Mouse (Mus musculus): ENCODE results near the gene Polr2a.
A peak's percentile ranks its signal among the peaks of the same experiment; 100 is the strongest.

Polr2a gene

GRCm38 (mm10) chr11:69758478-69758970 is at the start of gene Polr2a:
Gene Polr2a (minus strand): TSS chr11:69758637.
- peak; percentile 96 for DNase-seq (ENCODE audit: low spot score in 2 of 2)

- DNase-seq (ENCODE audit: low spot score in 2 of 2): no peak
Observed at GRCm38 (mm10) chr11:69807641-69808040, 49.2 kb upstream of the Polr2a start.

- DNase-seq (ENCODE audit: low spot score in 2 of 2): no peak
Observed at GRCm38 (mm10) chr11:69806378-69806777, 47.9 kb upstream of the Polr2a start.

- no peak for DNase-seq (ENCODE audit: low spot score in 2 of 2)
Observed at GRCm38 (mm10) chr11:69804972-69805909, 46.8 kb upstream of the Polr2a start, which contains the start of gene Tmem102. Gene Tmem102 (minus strand): TSS chr11:69805624.

GRCm38 (mm10) chr11:69804652-69804940 is 46.2 kb upstream of the Polr2a start:
- DNase-seq (ENCODE audit: low spot score in 2 of 2): no peak

GRCm38 (mm10) chr11:69803786-69804651 is 45.6 kb upstream of the Polr2a start:
- DNase-seq (ENCODE audit: low spot score in 2 of 2): peak; percentile 27 to 44

- DNase-seq (ENCODE audit: low spot score in 2 of 2): no peak
Observed at GRCm38 (mm10) chr11:69803328-69803727, 44.9 kb upstream of the Polr2a start.

- DNase-seq (ENCODE audit: low spot score in 2 of 2): peak; percentile 62 to 64
Observed at GRCm38 (mm10) chr11:69802648-69803105, 44.2 kb upstream of the Polr2a start.

- DNase-seq (ENCODE audit: low spot score in 2 of 2): no peak
Observed at GRCm38 (mm10) chr11:69801379-69801977, 43.0 kb upstream of the Polr2a start, which contains the start of gene Fgf11. Gene Fgf11 (minus strand): TSS chr11:69801857.

GRCm38 (mm10) chr11:69800392-69801197 is 42.2 kb upstream of the Polr2a start:
- no peak for DNase-seq (ENCODE audit: low spot score in 2 of 2)

GRCm38 (mm10) chr11:69800138-69800391 is 41.6 kb upstream of the Polr2a start:
- DNase-seq (ENCODE audit: low spot score in 2 of 2): no peak

- no peak for DNase-seq (ENCODE audit: low spot score in 2 of 2)
Observed at GRCm38 (mm10) chr11:69799394-69800137, 41.1 kb upstream of the Polr2a start.

- DNase-seq (ENCODE audit: low spot score in 2 of 2): no peak
Observed at GRCm38 (mm10) chr11:69797924-69798323, 39.5 kb upstream of the Polr2a start.

GRCm38 (mm10) chr11:69795983-69796435 is 37.6 kb upstream of the Polr2a start:
- DNase-seq (ENCODE audit: low spot score in 2 of 2): no peak

- DNase-seq (ENCODE audit: low spot score in 2 of 2): peak; percentile 87 to 92
Observed at GRCm38 (mm10) chr11:69795168-69795982, 36.9 kb upstream of the Polr2a start, which contains the start of gene Chrnb1. Gene Chrnb1 (minus strand): TSS chr11:69795943.

GRCm38 (mm10) chr11:69793429-69793828 is 35.0 kb upstream of the Polr2a start:
- DNase-seq (ENCODE audit: low spot score in 2 of 2): no peak

- DNase-seq (ENCODE audit: low spot score in 2 of 2): no peak
Observed at GRCm38 (mm10) chr11:69791420-69791819, 33.0 kb upstream of the Polr2a start.

- DNase-seq (ENCODE audit: low spot score in 2 of 2): no peak
Observed at GRCm38 (mm10) chr11:69789431-69789830, 31.0 kb upstream of the Polr2a start.

- DNase-seq (ENCODE audit: low spot score in 2 of 2): no peak
Observed at GRCm38 (mm10) chr11:69787306-69787705, 28.9 kb upstream of the Polr2a start.
